Mouse (Mus musculus): ENCODE measurements around the gene Ss18l1.

- no peak for TF ChIP-seq MYC (IDR thresholded peaks at IDR 0.05; ENCODE audit: low read depth, low read length)
- TF ChIP-seq POLR2A (IDR thresholded peaks at IDR 0.05; ENCODE audit: control insufficient read depth in 1 of 2, insufficient read depth in 1 of 2, low read depth in 1 of 2, low read length in 2 of 2, poor library complexity in 1 of 2), result no peak
- no peak for TF ChIP-seq USF2 (IDR thresholded peaks at IDR 0.05; ENCODE audit: borderline replicate concordance in 1 of 2, insufficient read depth in 1 of 2, low read depth in 1 of 2, low read length in 2 of 2)
Measured at GRCm38 (mm10) chr2:180104659-180105377, 62.5 kb downstream of the Ss18l1 start.

Measured in MEL (cell line).